Mouse (Mus musculus) intestine, embryonic 14.5 days (tissue): ENCODE data around the gene Ets1. TPM values are rescaled to one million over a fixed set of nuclear protein-coding genes. Genes with fewer than 3 reads are reported as not detected.

Source experiments
- ATAC-seq: fragments of 200-750 bp; cut with Nextera tagmentation; replicated peaks from 2 replicates; pipeline ENCODE4 v1.8.0; 2017; ENCODE audit warnings: low read depth, moderate number of reproducible peaks, moderate TSS enrichment, moderate library complexity; ENCODE audit not compliant: low FRiP score, low TSS enrichment
- DNase-seq: peaks from one replicate; pipeline ENCODE4 v3.0.0-alpha.2; 2018; ENCODE audit warnings: low spot score
- H3K27ac ChIP-seq: fragments of 300-500 bp; sonication (generic); 2 replicates; pipeline ENCODE4 v1.5.1; 2014; ENCODE audit warnings: low read depth, mild to moderate bottlenecking, control low read depth
- H3K27me3 ChIP-seq: fragments of 300-500 bp; sonication (generic); replicated peaks from 2 replicates; pipeline ENCODE4 v1.6.1; 2014; ENCODE audit warnings: low read length, control low read depth; ENCODE audit not compliant: control insufficient read depth, insufficient read depth
- H3K36me3 ChIP-seq: fragments of 300-500 bp; sonication (generic); 2 replicates; pipeline ENCODE4 v1.6.1; 2014; ENCODE audit warnings: low read length, control low read depth; ENCODE audit not compliant: control insufficient read depth, insufficient read depth
- H3K4me1 ChIP-seq: fragments of 300-500 bp; sonication (generic); replicated peaks from 2 replicates; pipeline ENCODE4 v1.6.1; 2014; ENCODE audit warnings: low read length, control low read depth, mixed read lengths; ENCODE audit not compliant: control insufficient read depth, insufficient read depth
- H3K4me2 ChIP-seq: fragments of 300-500 bp; sonication (generic); 2 replicates; pipeline ENCODE4 v1.6.1; 2014; ENCODE audit warnings: low read length
- H3K4me3 ChIP-seq: fragments of 300-500 bp; sonication (generic); 2 replicates; pipeline ENCODE4 v1.5.1; 2014; ENCODE audit warnings: low read depth, low read length, control low read depth, mixed read lengths
- H3K9ac ChIP-seq: fragments of 300-500 bp; sonication (generic); 2 replicates; pipeline ENCODE4 v1.6.1; 2014; ENCODE audit warnings: mild to moderate bottlenecking, low read length
- H3K9me3 ChIP-seq: fragments of 300-500 bp; sonication (generic); 2 replicates; pipeline ENCODE4 v1.6.1; 2016; ENCODE audit warnings: low read length, control low read depth; ENCODE audit not compliant: control insufficient read depth
- WGBS: fragments of 180-500 bp; shearing (Covaris S2); extraction: QIAGEN DNeasy Blood & Tissue Kit; methylation state at CpG from one replicate; pipeline ENCODE4 v1.1.7; 2014; 5-methylcytosine and 5-hydroxymethylcytosine counted together
- polyA plus RNA-seq: library from polyadenylated mRNA; unstranded; fragments of >200 nt; fragmentation: Nextera tagmentation; extraction: Ambion mirVana; gene quantifications from 2 replicates; pipeline ENCODE4 v1.2.1, GENCODE M21; 2014

The Ets1 gene
- polyA plus RNA-seq, 1 experiment from 2014 or later = 46.3 TPM

- ATAC-seq (no peak; the same call in 1 of the 2 replicates), DNase-seq (no peak)
- Histone ChIP-seq H3K27me3 (no peaks in the 10 kb centered on the region), H3K27ac (peak overlapping the region; percentile 35; the same call in 1 of the 2 replicates), H3K4me2 (no peak overlapping the region), H3K4me1 (peaks cover 61% of the 10 kb centered on the region), H3K9ac (no peak overlapping the region), H3K9me3 (no peaks in the 10 kb centered on the region), H3K4me3 (no peak overlapping the region), H3K36me3 (no peaks in the 10 kb centered on the region)
- 51% methylated on average over 9 of the region's 9 CpGs for WGBS
Observed at GRCm38 (mm10) chr9:32705827-32706478, 69.9 kb downstream of the Ets1 start.

- 66% methylated on average over 3 of the region's 3 CpGs for WGBS
- Histone ChIP-seq H3K4me3 (no peak overlapping the region), H3K4me2 (no peak overlapping the region), H3K27ac (no peak overlapping the region), H3K9me3 (no peaks in the 10 kb centered on the region), H3K27me3 (no peaks in the 10 kb centered on the region), H3K36me3 (0 out of 2 replicates have a peak, but pooled peaks cover under 1% of the 10 kb centered on the region), H3K4me1 (peaks cover 58% of the 10 kb centered on the region), H3K9ac (no peak overlapping the region)
- DNase-seq (no peak), ATAC-seq (no peak)
Observed at GRCm38 (mm10) chr9:32707436-32707835, 71.4 kb downstream of the Ets1 start.

GRCm38 (mm10) chr9:32708491-32708890, 72.5 kb downstream of the Ets1 start:
- DNase-seq = no peak
- peaks cover 60% of the 10 kb centered on the region for H3K4me1 ChIP-seq
- no peak overlapping the region for H3K27ac ChIP-seq
- H3K27me3 ChIP-seq = no peaks in the 10 kb centered on the region
- no peak overlapping the region for H3K4me3 ChIP-seq
- H3K9ac ChIP-seq = no peak overlapping the region
- no peaks in the 10 kb centered on the region for H3K9me3 ChIP-seq
- H3K4me2 ChIP-seq = no peak overlapping the region
- WGBS = 63% methylated on average over 6 of the region's 6 CpGs
- ATAC-seq = no peak
- 0 out of 2 replicates have a peak, but pooled peaks cover 5% of the 10 kb centered on the region for H3K36me3 ChIP-seq

- 3% methylated on average over 5 of the region's 5 CpGs for WGBS
- H3K9me3 ChIP-seq = no peaks in the 10 kb centered on the region
- H3K27me3 ChIP-seq = no peaks in the 10 kb centered on the region
- no peak overlapping the region for H3K4me2 ChIP-seq
- H3K9ac ChIP-seq = no peak overlapping the region
- H3K4me1 ChIP-seq = peaks cover 66% of the 10 kb centered on the region
- 0 out of 2 replicates have a peak, but pooled peaks cover 5% of the 10 kb centered on the region for H3K36me3 ChIP-seq
- no peak overlapping the region for H3K27ac ChIP-seq
- DNase-seq (no peak), ATAC-seq (no peak)
- no peak overlapping the region for H3K4me3 ChIP-seq
Observed at GRCm38 (mm10) chr9:32709359-32709758, 73.3 kb downstream of the Ets1 start.

GRCm38 (mm10) chr9:32709764-32710734, 74.0 kb downstream of the Ets1 start:
- H3K4me1 ChIP-seq = peaks cover 71% of the 10 kb centered on the region
- no peak overlapping the region for H3K4me3 ChIP-seq
- ATAC-seq (no peak), DNase-seq (no peak)
- H3K36me3 ChIP-seq = 0 out of 2 replicates have a peak, but pooled peaks cover 5% of the 10 kb centered on the region
- no peaks in the 10 kb centered on the region for H3K27me3 ChIP-seq
- H3K4me2 ChIP-seq = no peak overlapping the region
- no peaks in the 10 kb centered on the region for H3K9me3 ChIP-seq
- H3K9ac ChIP-seq = no peak overlapping the region
- WGBS = 68% methylated on average over 17 of the region's 17 CpGs
- no peak overlapping the region for H3K27ac ChIP-seq

- Histone ChIP-seq H3K4me2 (no peak overlapping the region), H3K9ac (no peak overlapping the region), H3K36me3 (0 out of 2 replicates have a peak, but pooled peaks cover 5% of the 10 kb centered on the region), H3K9me3 (no peaks in the 10 kb centered on the region), H3K27ac (no peak overlapping the region), H3K27me3 (no peaks in the 10 kb centered on the region), H3K4me3 (no peak overlapping the region), H3K4me1 (peaks cover 73% of the 10 kb centered on the region)
- 51% methylated on average over 12 of the region's 12 CpGs for WGBS
- ATAC-seq (no peak), DNase-seq (no peak)
Observed at GRCm38 (mm10) chr9:32710987-32711652, 75.1 kb downstream of the Ets1 start.

- H3K36me3 ChIP-seq = 0 out of 2 replicates have a peak, but pooled peaks cover 5% of the 10 kb centered on the region
- H3K27ac ChIP-seq = no peak overlapping the region
- H3K27me3 ChIP-seq = no peaks in the 10 kb centered on the region
- H3K4me2 ChIP-seq = no peak overlapping the region
- no peak overlapping the region for H3K9ac ChIP-seq
- WGBS = 68% methylated on average over 4 of the region's 4 CpGs
- peaks cover 76% of the 10 kb centered on the region for H3K4me1 ChIP-seq
- no peaks in the 10 kb centered on the region for H3K9me3 ChIP-seq
- no peak overlapping the region for H3K4me3 ChIP-seq
- DNase-seq = no peak
- ATAC-seq = no peak
Observed at GRCm38 (mm10) chr9:32711768-32712167, 75.7 kb downstream of the Ets1 start.

GRCm38 (mm10) chr9:32712383-32712910, 76.4 kb downstream of the Ets1 start:
- H3K9ac ChIP-seq = no peak overlapping the region
- no peak overlapping the region for H3K4me2 ChIP-seq
- 78% methylated on average over 7 of the region's 7 CpGs for WGBS
- ATAC-seq (no peak), DNase-seq (no peak)
- no peak overlapping the region for H3K27ac ChIP-seq
- H3K27me3 ChIP-seq = no peaks in the 10 kb centered on the region
- H3K9me3 ChIP-seq = no peaks in the 10 kb centered on the region
- peaks cover 78% of the 10 kb centered on the region for H3K4me1 ChIP-seq
- H3K36me3 ChIP-seq = 0 out of 2 replicates have a peak, but pooled peaks cover 5% of the 10 kb centered on the region
- no peak overlapping the region for H3K4me3 ChIP-seq
